Comparison of ENCODE assay signal across 9 mouse cellular contexts in genomic region chr17:28328946-28329345, GRCm38 (mm10). TPM values are rescaled to one million over a fixed set of nuclear protein-coding genes. Genes with fewer than 3 reads are reported as not detected.
DNase-seq lines count a peak whose midpoint lies in the region; ATAC-seq and TF ChIP-seq lines count a peak whose summit lies in the region.
"Had no signal": no experiment of that assay in that cellular context is flagged by ENCODE, and none has a peak within 500 bp of the region (broad histone marks: within the 10 kb centered on the region; RNA-seq: fewer than 3 reads in every experiment).

No protein-coding gene starts in this region.

- peak overlapping the region; percentile 85 for H3K4me3 ChIP-seq in embryonic fibroblast, embryonic 13.5 days (ENCODE audit: insufficient read depth, low read length)
- H3K4me3 ChIP-seq in kidney, postnatal 0 days (replicated peaks; ENCODE audit: low read depth, low read length): peak overlapping the region; percentile 48
- peak overlapping the region; percentile 69 for H3K4me3 ChIP-seq in midbrain, embryonic 15.5 days

- TF ChIP-seq POLR2A in embryonic fibroblast, embryonic 13.5 days (IDR thresholded peaks at IDR 0.05; ENCODE audit: low read depth, low read length): no peak; the same call in 1 of the 2 replicates

- ATAC-seq in kidney, postnatal 0 days (replicated peaks; ENCODE audit: low FRiP score, low read depth): no peak
- peak; percentile 54 for ATAC-seq in midbrain, embryonic 15.5 days (replicated peaks)

- no peaks in the 10 kb centered on the region for H3K27me3 ChIP-seq in kidney, postnatal 0 days (ENCODE audit: insufficient read depth, low read length)
- no peaks in the 10 kb centered on the region for H3K27me3 ChIP-seq in midbrain, embryonic 15.5 days (replicated peaks)

- DNase-seq in ovary, postnatal 36 days (ENCODE audit: low spot score): peak; percentile 41
- no peak for DNase-seq in ovary, postnatal 14 days (ENCODE audit: low spot score)
- DNase-seq in kidney, postnatal 0 days (ENCODE audit: low spot score): no peak
- DNase-seq in embryo, embryonic 10.5 days (ENCODE audit: low spot score): no peak
- DNase-seq in Muller cell, postnatal 12 days (ENCODE audit: inconsistent ontology term): no peak
- DNase-seq in layer of hippocampus, adult 8-10 months (ENCODE audit: low spot score in 2 of 2): no peak

- peak overlapping the region; percentile 89 for H3K9ac ChIP-seq in kidney, postnatal 0 days (ENCODE audit: low read depth, low read length)
- H3K9ac ChIP-seq in midbrain, embryonic 15.5 days: peak overlapping the region; percentile 97

- TF ChIP-seq CTCF in embryonic fibroblast, embryonic 13.5 days (IDR thresholded peaks at IDR 0.05; ENCODE audit: borderline replicate concordance, insufficient read depth, low read length): no peak
- TF ChIP-seq CTCF in kidney, postnatal 0 days (IDR thresholded peaks at IDR 0.05; ENCODE audit: low read depth): no peak

- peaks cover 22% of the 10 kb centered on the region for H3K36me3 ChIP-seq in kidney, postnatal 0 days (ENCODE audit: insufficient read depth, low read length)
- H3K36me3 ChIP-seq in midbrain, embryonic 15.5 days (replicated peaks): peaks cover 10% of the 10 kb centered on the region

- no peaks in the 10 kb centered on the region for H3K9me3 ChIP-seq in kidney, postnatal 0 days (replicated peaks; ENCODE audit: low read length)
- no peaks in the 10 kb centered on the region for H3K9me3 ChIP-seq in midbrain, embryonic 15.5 days

- peak overlapping the region; percentile 74 for H3K4me2 ChIP-seq in kidney, postnatal 0 days (ENCODE audit: low read length)
- peak overlapping the region; percentile 95 for H3K4me2 ChIP-seq in midbrain, embryonic 15.5 days

- under 1% methylated on average over 25 of the region's 25 CpGs for WGBS in kidney, postnatal 0 days
- under 1% methylated on average over 25 of the region's 25 CpGs for WGBS in midbrain, embryonic 15.5 days

- H3K27ac ChIP-seq in embryonic fibroblast, embryonic 13.5 days (ENCODE audit: insufficient read depth, low read length): peak overlapping the region; percentile 83
- H3K27ac ChIP-seq in kidney, postnatal 0 days: peak overlapping the region; percentile 84
- peak overlapping the region; percentile 91 for H3K27ac ChIP-seq in midbrain, embryonic 15.5 days

- H3K4me1 ChIP-seq in embryonic fibroblast, embryonic 13.5 days (ENCODE audit: control insufficient read depth, insufficient read depth, low read length): peaks cover 7% of the 10 kb centered on the region
- peaks cover 36% of the 10 kb centered on the region; the same call in 1 of the 2 replicates for H3K4me1 ChIP-seq in kidney, postnatal 0 days (replicated peaks; ENCODE audit: insufficient read depth, low read length)
- H3K4me1 ChIP-seq in midbrain, embryonic 15.5 days: peaks cover 29% of the 10 kb centered on the region

RNA-seq across cellular contexts. Expression of gene Rpl10a, which starts 0.7 kb away (rescaled TPM):
- 1,157 and 1,234 TPM in 2 replicates for polyA plus RNA-seq in embryonic fibroblast, embryonic 13.5 days (2011; ENCODE audit: insufficient read length, low read depth, missing spikeins)
- polyA plus RNA-seq in kidney, postnatal 0 days (2015; fragmentation: Nextera tagmentation; extraction: Ambion mirVana): 645 and 750 TPM in 2 replicates
- 307 and 313 TPM in 2 replicates for polyA plus RNA-seq in midbrain, embryonic 15.5 days (2015; fragmentation: Nextera tagmentation; extraction: Ambion mirVana)
- total RNA-seq in layer of hippocampus, adult 8-10 months (2022): 100 to 1,000 TPM; 309 to 406 (median 361) TPM

RNA-seq across cellular contexts. Expression of gene Fance, which starts 15.6 kb away (rescaled TPM):
- polyA plus RNA-seq in embryonic fibroblast, embryonic 13.5 days (2011; ENCODE audit: insufficient read length, low read depth, missing spikeins): 22.3 and 23.4 TPM in 2 replicates
- polyA plus RNA-seq in kidney, postnatal 0 days (2015; fragmentation: Nextera tagmentation; extraction: Ambion mirVana): 24.9 and 29.5 TPM in 2 replicates
- 27.8 and 28.5 TPM in 2 replicates for polyA plus RNA-seq in midbrain, embryonic 15.5 days (2015; fragmentation: Nextera tagmentation; extraction: Ambion mirVana)
- 10 to 100 TPM; 31.8 to 42.1 (median 34.9) TPM for total RNA-seq in layer of hippocampus, adult 8-10 months (2022)

RNA-seq across cellular contexts. Expression of gene Tead3, which starts 21.7 kb away (rescaled TPM):
- polyA plus RNA-seq in embryonic fibroblast, embryonic 13.5 days (2011; ENCODE audit: insufficient read length, low read depth, missing spikeins): 58.5 and 64.0 TPM in 2 replicates
- polyA plus RNA-seq in kidney, postnatal 0 days (2015; fragmentation: Nextera tagmentation; extraction: Ambion mirVana): 7.7 and 8.5 TPM in 2 replicates
- 1.4 and 2.1 TPM in 2 replicates for polyA plus RNA-seq in midbrain, embryonic 15.5 days (2015; fragmentation: Nextera tagmentation; extraction: Ambion mirVana)
- total RNA-seq in layer of hippocampus, adult 8-10 months (2022): 1 to 10 TPM; 2.6 to 6.5 (median 4.6) TPM
- total RNA-seq: common myeloid progenitor, adult 5-6 weeks had no signal

RNA-seq across cellular contexts. Expression of gene Tulp1, which starts 36.1 kb away (rescaled TPM):
- 0.51 TPM in 1 of 2 replicates, not detected in the other for polyA plus RNA-seq in embryonic fibroblast, embryonic 13.5 days (2011; ENCODE audit: insufficient read length, low read depth, missing spikeins)
- polyA plus RNA-seq in kidney, postnatal 0 days (2015; fragmentation: Nextera tagmentation; extraction: Ambion mirVana): 3.6 and 3.9 TPM in 2 replicates
- polyA plus RNA-seq in midbrain, embryonic 15.5 days (2015; fragmentation: Nextera tagmentation; extraction: Ambion mirVana): 1.3 and 1.9 TPM in 2 replicates
- 1 to 10 TPM in 1 of 4 experiments, not detected in 3; 1.2 TPM for total RNA-seq in layer of hippocampus, adult 8-10 months (2022)
- total RNA-seq: common myeloid progenitor, adult 5-6 weeks had no signal
